Mouse (Mus musculus) ES-E14 (cell line): Measurements from ENCODE around the gene Lifr.

ENCODE experiments used
- CHD2 ChIP-seq: IDR thresholded peaks from 2 replicates; pipeline ENCODE4 v1.6.1; 2014; ENCODE audit warnings: mild to moderate bottlenecking, low read depth, low read length, inconsistent platforms
- MAFK ChIP-seq: IDR thresholded peaks from 2 replicates; pipeline ENCODE4 v1.6.1; 2014; ENCODE audit warnings: mild to moderate bottlenecking, low read depth, low read length, inconsistent platforms; ENCODE audit not compliant: insufficient read depth
- ZC3H11A ChIP-seq: IDR thresholded peaks from 2 replicates; pipeline ENCODE4 v1.6.1; 2012; ENCODE audit warnings: low read depth, mild to moderate bottlenecking, inconsistent platforms, low read length, borderline replicate concordance
- ZNF384 ChIP-seq: IDR thresholded peaks from 2 replicates; pipeline ENCODE4 v1.6.1; 2012; ENCODE audit warnings: low read depth, low read length, inconsistent platforms

GRCm38 (mm10) chr15:7194748-7195221 lies 104.4 kb downstream of the Lifr start:
- TF ChIP-seq ZC3H11A (no peak), MAFK (no peak), CHD2 (no peak), ZNF384 (no peak)
